Mouse (Mus musculus): ENCODE results near the gene Rab40c. TPM values are rescaled to one million over a fixed set of nuclear protein-coding genes. Genes with fewer than 3 reads are reported as not detected.

The Rab40c gene
- polyA plus RNA-seq, 1 experiment from 2014 or later: 55.0 TPM

- Histone ChIP-seq H3K9ac (no peak within 1 kb of the TSS), H3K27ac (replicated peaks) (no peak within 1 kb of the TSS), H3K4me1 (replicated peaks) (peaks cover 21% of the 10 kb centered on the region), H3K27me3 (no peaks in the 10 kb centered on the region), H3K4me3 (no peak within 1 kb of the TSS), H3K36me3 (no peaks in the 10 kb centered on the region), H3K9me3 (no peaks in the 10 kb centered on the region), H3K4me2 (no peak within 1 kb of the TSS)
- 60% methylated on average over 6 of the region's 6 CpGs for WGBS
- ATAC-seq (ENCODE audit: low FRiP score, low read depth): no peak
Observed at GRCm38 (mm10) chr17:25944366-25945163, 25.0 kb upstream of the Rab40c start, which contains the start of the genes Pigq and Nhlrc4. Gene Pigq, minus strand, starts transcription at chr17:25944936. Gene Nhlrc4, minus strand, starts transcription at chr17:25944961.

DNA sequence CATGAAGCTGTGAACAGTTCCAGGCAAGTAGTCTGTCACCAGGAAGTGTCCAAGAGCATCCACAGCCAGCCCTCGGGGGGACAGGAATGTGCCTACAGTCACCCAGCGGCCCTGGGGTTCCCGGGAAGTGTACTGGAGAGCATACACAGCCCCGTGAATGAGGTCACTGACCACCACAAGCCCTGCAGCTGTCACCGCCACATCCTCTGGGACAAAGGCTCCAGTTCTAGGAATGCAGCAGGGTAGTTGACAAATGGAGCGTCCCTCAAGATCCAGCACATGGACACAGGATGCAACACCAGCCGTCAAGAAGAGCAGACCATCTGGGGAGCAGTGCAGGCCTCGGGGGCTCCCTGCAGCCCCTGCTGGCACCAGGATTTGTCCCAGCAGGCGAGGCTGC is 24.2 kb upstream of the Rab40c start:
- H3K4me2 ChIP-seq: no peak overlapping the region
- WGBS: 76% methylated on average over 9 of the region's 9 CpGs
- no peaks in the 10 kb centered on the region for H3K9me3 ChIP-seq
- peaks cover 21% of the 10 kb centered on the region for H3K4me1 ChIP-seq (replicated peaks)
- no peaks in the 10 kb centered on the region for H3K36me3 ChIP-seq
- no peak overlapping the region for H3K27ac ChIP-seq (replicated peaks)
- no peak overlapping the region for H3K9ac ChIP-seq
- H3K4me3 ChIP-seq: no peak overlapping the region
- ATAC-seq (ENCODE audit: low FRiP score, low read depth): no peak
- no peaks in the 10 kb centered on the region for H3K27me3 ChIP-seq

GRCm38 (mm10) chr17:25943221-25943620 is 23.7 kb upstream of the Rab40c start:
- no peak overlapping the region for H3K9ac ChIP-seq
- ATAC-seq (ENCODE audit: low FRiP score, low read depth): no peak
- no peaks in the 10 kb centered on the region for H3K36me3 ChIP-seq
- no peak overlapping the region for H3K4me3 ChIP-seq
- no peak overlapping the region for H3K27ac ChIP-seq (replicated peaks)
- 85% methylated on average over 3 of the region's 3 CpGs for WGBS
- H3K9me3 ChIP-seq: no peaks in the 10 kb centered on the region
- H3K4me2 ChIP-seq: no peak overlapping the region
- peaks cover 21% of the 10 kb centered on the region for H3K4me1 ChIP-seq (replicated peaks)
- no peaks in the 10 kb centered on the region for H3K27me3 ChIP-seq

- no peak overlapping the region for H3K4me2 ChIP-seq
- no peaks in the 10 kb centered on the region for H3K36me3 ChIP-seq
- peaks cover 21% of the 10 kb centered on the region for H3K4me1 ChIP-seq (replicated peaks)
- WGBS: 92% methylated on average over 2 of the region's 2 CpGs
- H3K27me3 ChIP-seq: no peaks in the 10 kb centered on the region
- H3K4me3 ChIP-seq: no peak overlapping the region
- no peaks in the 10 kb centered on the region for H3K9me3 ChIP-seq
- ATAC-seq (ENCODE audit: low FRiP score, low read depth): no peak
- H3K27ac ChIP-seq (replicated peaks): no peak overlapping the region
- H3K9ac ChIP-seq: no peak overlapping the region
Observed at GRCm38 (mm10) chr17:25942597-25943151, 23.1 kb upstream of the Rab40c start.

- peak overlapping the region; percentile 96 for H3K4me3 ChIP-seq
- H3K9me3 ChIP-seq: no peaks in the 10 kb centered on the region
- peak overlapping the region; percentile 89 for H3K27ac ChIP-seq (replicated peaks)
- peaks cover 21% of the 10 kb centered on the region for H3K4me1 ChIP-seq (replicated peaks)
- 2% methylated on average over 54 of the region's 54 CpGs for WGBS
- H3K27me3 ChIP-seq: no peaks in the 10 kb centered on the region
- peak; percentile 75 for ATAC-seq (ENCODE audit: low FRiP score, low read depth)
- no peaks in the 10 kb centered on the region for H3K36me3 ChIP-seq
- H3K4me2 ChIP-seq: peak overlapping the region; percentile 79
- peak overlapping the region; percentile 98 for H3K9ac ChIP-seq
Observed at GRCm38 (mm10) chr17:25941511-25942241, 22.1 kb upstream of the Rab40c start.

DNA sequence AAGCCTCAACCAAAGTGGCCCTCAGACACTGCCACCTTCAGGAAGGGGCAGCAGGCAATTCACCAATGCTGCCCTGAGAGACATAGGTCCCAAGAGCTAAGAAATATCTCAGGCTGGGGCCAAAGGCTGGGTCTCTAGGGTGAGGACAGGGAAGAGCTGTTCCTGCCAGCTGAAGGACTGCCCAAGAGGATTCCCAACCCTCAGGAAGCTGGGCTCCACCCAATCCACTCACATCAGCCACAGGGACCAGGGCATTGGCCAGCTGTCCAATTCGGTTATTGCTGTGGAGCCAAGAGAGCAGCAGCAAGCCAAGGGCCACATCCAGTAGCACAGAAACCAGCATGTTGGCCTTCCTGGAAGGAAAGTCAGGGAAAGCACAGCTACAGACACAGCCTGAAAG is 15.0 kb upstream of the Rab40c start:
- no peak for ATAC-seq (ENCODE audit: low FRiP score, low read depth)
- Histone ChIP-seq H3K9ac (no peak overlapping the region), H3K4me1 (replicated peaks) (no peaks in the 10 kb centered on the region), H3K36me3 (peaks cover 48% of the 10 kb centered on the region), H3K27me3 (no peaks in the 10 kb centered on the region), H3K4me2 (no peak overlapping the region), H3K4me3 (no peak overlapping the region), H3K9me3 (no peaks in the 10 kb centered on the region), H3K27ac (replicated peaks) (no peak overlapping the region)
- WGBS: 96% methylated on average over 1 of the region's 1 CpGs

DNA sequence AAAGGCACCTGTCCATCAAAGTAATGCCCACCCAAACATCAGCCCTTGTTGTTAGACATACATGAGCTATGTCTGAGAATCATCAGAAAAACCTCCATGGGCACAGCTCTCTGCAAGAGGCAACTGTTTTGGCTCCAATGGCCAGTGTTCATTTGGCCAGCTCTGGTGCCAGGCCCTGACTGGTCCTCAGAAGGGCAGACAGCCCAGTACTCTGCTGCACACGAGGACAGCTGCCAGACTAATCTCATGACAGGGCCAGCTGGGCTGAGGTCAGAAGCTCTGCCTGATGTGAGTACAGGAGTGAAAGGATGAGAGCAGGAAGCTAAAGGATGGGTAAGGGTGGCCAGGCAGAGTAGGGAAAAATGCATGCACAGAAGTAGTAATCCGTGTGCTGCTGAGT is 5.8 kb upstream of the Rab40c start:
- H3K9ac ChIP-seq: no peak overlapping the region
- no peak overlapping the region for H3K4me3 ChIP-seq
- H3K9me3 ChIP-seq: no peaks in the 10 kb centered on the region
- WGBS: 80% methylated on average over 2 of the region's 2 CpGs
- H3K27me3 ChIP-seq: no peaks in the 10 kb centered on the region
- no peaks in the 10 kb centered on the region for H3K4me1 ChIP-seq (replicated peaks)
- H3K36me3 ChIP-seq: peaks cover 34% of the 10 kb centered on the region; the same call in 1 of the 2 replicates
- no peak for ATAC-seq (ENCODE audit: low FRiP score, low read depth)
- H3K4me2 ChIP-seq: no peak overlapping the region
- H3K27ac ChIP-seq (replicated peaks): no peak overlapping the region

DNA sequence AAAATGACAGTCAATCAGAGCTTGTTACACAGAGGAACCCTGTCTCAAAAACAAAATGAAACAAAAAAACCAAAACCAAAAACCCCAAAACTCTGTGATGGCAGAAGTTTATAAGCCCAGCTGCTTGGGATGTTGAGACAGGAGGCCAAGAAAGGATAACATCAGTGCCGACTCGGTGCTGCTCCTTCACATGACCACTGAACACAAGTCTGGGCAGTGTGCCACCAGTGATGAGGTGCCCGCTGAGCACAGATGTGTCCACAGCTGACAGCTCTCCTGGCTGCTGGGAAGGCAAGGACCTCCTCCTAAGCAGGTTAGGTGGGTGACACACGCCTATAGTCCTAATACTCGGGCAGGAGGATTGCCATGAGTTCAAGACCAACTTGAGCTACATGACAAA is 2.6 kb upstream of the Rab40c start:
- Histone ChIP-seq H3K9ac (no peak overlapping the region), H3K4me3 (no peak overlapping the region), H3K27ac (replicated peaks) (no peak overlapping the region), H3K4me1 (replicated peaks) (peaks cover 17% of the 10 kb centered on the region), H3K9me3 (no peaks in the 10 kb centered on the region), H3K36me3 (peaks cover 10% of the 10 kb centered on the region; the same call in 1 of the 2 replicates), H3K4me2 (no peak overlapping the region), H3K27me3 (no peaks in the 10 kb centered on the region)
- no peak for ATAC-seq (ENCODE audit: low FRiP score, low read depth)
- 74% methylated on average over 5 of the region's 5 CpGs for WGBS

DNA sequence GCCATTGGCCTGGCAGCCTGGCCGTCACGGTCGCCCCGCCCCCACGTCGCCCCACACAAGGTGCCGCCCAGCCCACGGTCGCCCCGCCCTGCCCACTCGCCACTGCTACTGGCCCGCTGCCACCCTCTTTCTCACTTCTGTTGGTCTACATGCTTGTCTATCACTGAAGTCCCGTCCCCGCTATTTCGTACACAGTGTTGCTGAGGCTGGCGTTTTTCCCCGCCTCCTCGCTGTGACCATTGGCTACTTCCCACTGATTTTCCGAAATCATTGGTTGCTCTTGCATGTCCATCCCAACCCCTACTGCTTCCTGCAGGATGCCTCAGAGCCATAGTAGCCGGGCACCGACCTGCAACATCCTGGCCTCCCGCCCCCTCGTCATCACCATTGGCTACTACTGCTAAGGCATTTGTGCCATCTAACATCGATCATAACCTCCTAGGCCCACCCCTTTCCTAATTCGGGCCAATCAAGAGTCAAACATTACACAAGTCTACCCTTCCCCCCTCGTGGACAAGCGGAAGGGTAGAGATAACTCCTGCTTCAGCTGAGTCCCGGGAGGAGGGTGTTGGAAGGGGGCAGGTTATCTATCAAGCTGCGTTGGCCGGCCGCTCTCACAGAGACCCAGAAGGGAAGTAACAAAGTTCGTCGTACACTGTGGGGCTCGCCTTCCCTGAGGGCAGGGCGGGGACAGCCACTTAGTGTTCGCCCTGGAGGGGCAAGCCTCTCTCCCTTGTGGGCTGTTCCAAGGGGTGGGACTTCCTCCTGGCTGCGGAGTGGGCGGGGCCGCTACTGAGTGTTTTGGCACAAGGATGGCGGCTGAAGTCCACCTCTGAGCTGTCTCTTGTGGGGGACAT is 487 bp upstream of the Rab40c start:
- H3K27ac ChIP-seq (replicated peaks): peak overlapping the region; percentile 97
- H3K27me3 ChIP-seq: no peaks in the 10 kb centered on the region
- H3K4me2 ChIP-seq: peak overlapping the region; percentile 86
- peaks cover 18% of the 10 kb centered on the region for H3K4me1 ChIP-seq (replicated peaks)
- peak; percentile 99 for ATAC-seq (ENCODE audit: low FRiP score, low read depth)
- WGBS: under 1% methylated on average over 40 of the region's 40 CpGs
- no peaks in the 10 kb centered on the region for H3K9me3 ChIP-seq
- no peaks in the 10 kb centered on the region for H3K36me3 ChIP-seq
- peak overlapping the region; percentile 88 for H3K9ac ChIP-seq
- H3K4me3 ChIP-seq: peak overlapping the region; percentile 81

GRCm38 (mm10) chr17:25918037-25918750 is 1.3 kb downstream of the Rab40c start:
- H3K4me1 ChIP-seq (replicated peaks): peaks cover 25% of the 10 kb centered on the region
- peak overlapping the region; percentile 85 for H3K27ac ChIP-seq (replicated peaks)
- no peaks in the 10 kb centered on the region for H3K9me3 ChIP-seq
- peak overlapping the region; percentile 81 for H3K4me3 ChIP-seq
- no peaks in the 10 kb centered on the region for H3K27me3 ChIP-seq
- peak overlapping the region; percentile 86 for H3K4me2 ChIP-seq
- no peaks in the 10 kb centered on the region for H3K36me3 ChIP-seq
- no peak for ATAC-seq (ENCODE audit: low FRiP score, low read depth)
- 87% methylated on average over 9 of the region's 9 CpGs for WGBS
- H3K9ac ChIP-seq: peak overlapping the region; percentile 88
